Mouse (Mus musculus) left cerebral cortex, postnatal 10 days (tissue): ENCODE measurements around the gene Dnajc28. TPM values are rescaled to one million over a fixed set of nuclear protein-coding genes. Genes with fewer than 3 reads are reported as not detected.

Experiments used
- DNase-seq, 2 experiments: peaks; one replicate each; pipeline ENCODE4 v3.0.0; 2021 to 2022; ENCODE audit warnings: low spot score in 2 of 2, mixed read lengths in 1 of 2; ENCODE audit errors: extremely low spot score in 1 of 2
- intact Hi-C: fragments of 180-260 bp; cut with DNase I; formaldehyde crosslinking; loops from one replicate; pipeline ENCODE4 v1.15.1; 2025
- total RNA-seq, 2 experiments: library from RNA; stranded (reverse); gene quantifications; 2 replicates each; pipeline ENCODE4 v1.2.3; 2021

The Dnajc28 gene
- total RNA-seq, 2 experiments from 2014 or later, result 3.4 to 4.7 TPM

DNA sequence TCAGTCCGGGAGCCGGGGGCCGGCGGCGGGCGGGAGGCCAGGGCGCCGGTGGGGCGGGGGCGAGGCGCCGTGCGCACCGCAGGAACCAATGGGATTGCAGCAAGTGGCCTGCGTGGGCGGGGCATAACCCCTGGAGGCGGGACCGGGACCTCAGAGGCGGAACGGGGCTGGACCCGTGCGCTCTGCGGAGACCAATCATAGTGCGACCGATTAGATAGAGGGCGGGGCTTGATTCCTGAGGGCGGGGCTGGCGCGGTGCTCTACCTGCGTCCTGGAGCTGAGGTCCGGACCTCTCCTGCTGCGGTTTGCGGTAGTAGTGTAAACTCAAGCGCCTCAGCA is 21.2 kb downstream of the Dnajc28 start, which contains the start of gene Tmem50b:
Gene Tmem50b (minus strand): TSS at position 129 of the 339 bp plus-strand sequence.
- peak; percentile 98 to 99 for DNase-seq
- intact Hi-C loops, result no loop called here

DNA sequence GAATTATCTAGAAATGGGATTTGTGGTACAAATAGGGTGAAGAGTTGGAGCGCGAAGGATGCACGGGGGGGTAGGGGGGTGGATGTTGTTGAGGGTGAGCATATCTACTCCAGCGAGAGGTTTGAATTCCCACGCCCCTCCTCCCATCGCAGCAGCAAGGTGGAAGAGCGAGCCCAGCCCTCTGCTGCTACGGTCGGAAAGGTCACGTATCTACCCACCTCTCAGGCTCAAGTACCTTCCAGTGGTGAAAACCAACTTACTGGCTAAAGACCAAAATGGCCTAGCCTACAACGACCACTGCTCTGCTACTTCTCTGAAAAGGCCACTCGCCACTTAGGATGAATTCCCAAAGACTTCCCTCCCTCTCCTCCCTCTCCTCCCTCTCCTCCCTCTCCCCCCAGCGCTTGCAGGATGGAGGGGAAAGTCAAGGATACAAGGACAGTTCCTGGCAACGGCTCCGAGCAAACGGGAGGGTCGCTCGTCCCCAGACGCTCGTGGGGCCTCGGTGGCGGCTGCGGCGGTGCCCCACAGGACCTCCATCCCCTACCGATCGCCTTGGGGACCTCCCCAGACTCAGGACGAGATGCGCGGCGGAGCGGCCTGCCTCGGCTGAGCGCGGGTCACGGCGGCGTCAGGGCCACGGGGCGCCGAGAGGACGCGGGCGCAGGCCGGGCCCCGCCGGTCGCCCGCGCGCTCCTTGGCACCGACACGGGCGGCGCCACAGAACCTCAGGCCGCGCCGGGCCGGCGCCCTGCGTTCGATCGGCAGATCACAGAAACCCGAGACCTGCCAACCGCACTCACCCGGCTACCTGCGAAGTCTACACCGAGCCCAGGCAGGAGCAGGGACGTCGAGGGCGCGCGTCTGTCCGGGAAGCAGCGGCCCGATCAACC is 21.8 kb downstream of the Dnajc28 start:
- no peak for DNase-seq
- intact Hi-C loops, result no loop called here

DNA sequence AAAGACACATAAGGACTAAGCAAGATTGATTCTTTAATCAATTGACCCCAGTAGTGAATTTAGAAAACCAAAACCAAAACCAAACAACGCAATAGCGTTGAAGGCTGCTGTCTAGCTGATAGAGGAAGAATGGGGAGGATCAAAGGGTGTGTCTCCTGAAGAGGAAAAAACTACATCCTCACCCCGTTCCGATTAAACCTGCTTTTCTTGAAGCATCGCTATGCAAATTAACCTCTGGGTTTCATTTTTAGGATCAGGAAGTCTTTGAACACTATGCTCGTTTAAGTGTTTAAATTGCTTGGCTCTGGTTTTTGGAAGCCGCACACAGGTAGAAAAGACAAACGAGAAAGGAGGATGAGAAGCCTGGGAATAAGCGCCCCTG is 22.4 kb downstream of the Dnajc28 start:
- intact Hi-C loops, result no loop called here

DNA sequence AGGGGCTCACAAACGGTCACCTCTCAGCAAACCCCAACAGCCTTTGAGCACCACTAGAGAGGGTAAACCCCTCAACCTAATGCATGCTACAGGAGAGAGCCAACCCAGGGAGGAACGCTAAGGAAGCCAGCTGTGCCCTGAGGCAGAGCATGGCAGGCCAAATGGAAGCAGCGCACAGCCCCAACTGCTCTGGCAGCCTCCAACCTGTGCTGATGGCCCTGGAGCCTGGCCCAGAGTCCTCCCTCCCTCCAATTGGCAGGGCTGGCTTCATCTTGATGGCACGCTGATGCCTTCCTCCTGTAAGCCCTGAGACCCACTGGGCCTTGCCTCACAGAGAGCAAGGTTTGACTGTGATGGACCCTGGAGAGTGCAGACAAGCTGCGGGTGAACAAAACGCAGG is 23.8 kb downstream of the Dnajc28 start:
- intact Hi-C loops, result no loop called here
- peak in 1 of 2 experiments; percentile 40 for DNase-seq

More for the DNA sequence above, 22.4 kb downstream of the Dnajc28 start:
- no peak for DNase-seq

DNA sequence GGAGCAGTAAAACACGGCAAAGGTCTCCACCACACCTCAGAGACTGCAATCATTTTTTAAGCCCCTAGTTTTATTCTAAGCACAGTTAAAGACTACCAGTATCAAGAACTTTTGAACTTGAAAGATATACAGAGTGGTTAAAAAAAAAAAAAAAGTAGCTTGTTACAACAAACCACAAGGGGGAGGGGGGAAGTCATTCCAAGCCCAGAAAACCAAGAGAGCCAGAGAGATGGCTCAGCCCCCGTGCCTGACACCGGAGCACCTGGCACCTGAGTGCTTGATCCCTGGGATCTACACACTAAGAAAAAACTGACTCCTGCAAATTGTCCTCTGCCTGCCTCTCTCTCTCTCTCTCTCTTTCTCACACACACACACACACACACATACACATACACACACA is 25.6 kb downstream of the Dnajc28 start:
- intact Hi-C loops, result no loop called here
- DNase-seq, result no peak

DNA sequence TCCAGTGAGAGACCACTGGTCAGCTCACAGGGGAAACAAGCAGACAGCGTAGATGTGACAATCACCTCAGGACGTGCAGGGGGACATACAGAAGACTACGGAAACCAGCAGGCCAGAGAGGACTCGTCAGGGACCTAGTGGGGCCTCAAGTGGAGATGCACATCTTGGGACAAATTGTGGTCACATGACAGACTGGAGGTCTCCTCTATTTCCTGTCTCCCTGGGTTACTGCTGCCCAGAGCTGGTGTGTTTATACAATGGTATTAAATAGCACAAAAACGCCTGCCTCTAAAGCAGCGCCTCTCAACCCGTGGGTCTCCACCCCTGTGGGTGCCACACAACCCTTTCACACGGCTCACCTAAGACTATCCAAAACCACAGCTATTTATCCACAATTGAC is 26.7 kb downstream of the Dnajc28 start:
- intact Hi-C loops, result no loop called here
- no peak for DNase-seq

DNA sequence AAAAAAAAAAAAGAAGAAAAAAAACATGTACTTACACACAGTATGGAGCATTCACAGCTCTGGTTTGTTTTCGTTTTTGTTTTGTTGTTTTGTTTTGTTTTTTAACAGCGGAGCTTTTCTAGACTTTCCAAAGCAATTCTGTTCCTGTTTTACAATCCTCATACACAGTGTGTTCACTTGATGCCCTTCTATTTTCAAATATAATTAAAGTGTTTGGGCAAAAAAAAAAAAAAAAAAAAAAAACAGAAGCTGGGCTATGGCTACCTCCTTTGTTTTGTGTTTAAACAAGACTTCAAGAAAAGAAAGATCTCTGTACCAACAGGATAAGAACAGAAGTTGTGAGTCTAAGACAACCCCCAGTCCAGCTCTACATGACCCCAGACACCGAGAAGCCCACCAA is 30.1 kb downstream of the Dnajc28 start:
- intact Hi-C loops, result no loop called here
- DNase-seq, result no peak

DNA sequence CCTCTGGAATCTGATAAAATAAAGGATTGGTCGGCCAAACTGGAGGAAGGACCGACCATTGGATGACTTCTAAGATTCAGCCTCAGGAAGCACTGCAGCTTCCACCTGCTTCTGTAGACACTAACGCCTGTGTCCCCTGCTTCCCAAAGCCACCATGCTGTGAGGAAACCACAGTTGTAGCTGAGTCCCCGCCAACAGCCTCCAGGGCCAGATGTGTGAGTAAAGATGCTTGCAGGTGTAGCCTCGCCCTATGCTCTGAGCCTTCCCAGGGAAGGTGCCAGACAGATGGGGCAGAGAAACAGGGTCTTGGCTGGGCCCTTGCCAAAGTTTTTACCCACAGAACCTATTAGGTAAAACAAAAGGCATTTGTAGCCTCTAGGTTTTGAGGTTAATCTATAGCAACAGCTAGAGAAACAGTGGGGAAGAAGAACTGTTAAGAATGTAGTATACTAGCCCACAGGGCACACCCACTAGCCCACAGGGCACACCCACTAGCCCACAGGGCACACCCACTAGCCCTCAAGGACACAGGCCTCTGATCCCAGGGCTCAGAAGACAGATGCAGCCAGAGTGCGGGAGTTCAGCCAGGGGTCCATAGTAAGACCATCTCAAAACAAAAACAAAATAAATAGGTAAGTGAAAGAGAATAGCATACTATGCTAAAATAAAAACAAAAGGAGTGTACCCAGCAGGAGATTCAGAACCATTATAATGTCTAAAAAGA is 30.9 kb downstream of the Dnajc28 start:
- DNase-seq, result no peak
- intact Hi-C loops, result no loop called here

DNA sequence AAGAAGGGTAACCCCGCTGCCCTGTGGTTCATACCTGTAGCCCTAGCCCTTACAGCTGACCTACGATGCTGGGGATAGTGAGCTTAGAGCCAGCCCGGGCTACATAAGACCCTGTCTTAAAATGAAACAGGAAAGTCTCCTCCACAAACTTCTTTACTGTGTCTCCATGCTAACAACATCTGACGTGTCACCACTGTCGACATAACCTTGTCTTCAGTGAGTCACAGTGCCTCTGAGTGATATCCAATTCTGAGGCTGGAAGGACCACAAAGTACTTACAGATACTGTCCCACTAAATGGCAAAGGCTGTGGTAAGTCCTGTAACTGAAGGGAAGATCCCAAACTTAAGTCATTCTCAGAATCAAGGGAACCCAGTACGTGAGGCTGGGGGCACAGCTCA is 32.6 kb downstream of the Dnajc28 start:
- DNase-seq, result no peak
- intact Hi-C loops, result no loop called here

DNA sequence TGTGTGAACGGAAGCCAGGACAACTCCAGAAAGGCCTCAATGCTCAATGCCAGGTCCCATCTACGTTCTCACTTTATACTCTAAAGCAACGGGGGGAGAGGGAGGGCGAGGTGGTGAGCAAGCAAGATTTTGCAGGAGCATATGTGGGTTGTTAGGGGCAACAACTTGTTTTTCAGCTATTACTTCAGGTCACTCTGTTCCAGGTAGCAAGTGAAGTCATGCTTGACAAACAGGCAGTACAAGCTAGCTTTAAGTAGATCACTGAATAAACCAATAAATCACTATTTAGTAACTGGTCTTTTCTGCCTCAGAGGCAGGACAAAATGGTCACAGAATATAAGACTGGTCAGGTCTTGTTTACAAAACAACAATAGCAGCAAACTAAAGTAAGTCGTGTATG is 33.2 kb downstream of the Dnajc28 start:
- intact Hi-C loops, result no loop called here

DNA sequence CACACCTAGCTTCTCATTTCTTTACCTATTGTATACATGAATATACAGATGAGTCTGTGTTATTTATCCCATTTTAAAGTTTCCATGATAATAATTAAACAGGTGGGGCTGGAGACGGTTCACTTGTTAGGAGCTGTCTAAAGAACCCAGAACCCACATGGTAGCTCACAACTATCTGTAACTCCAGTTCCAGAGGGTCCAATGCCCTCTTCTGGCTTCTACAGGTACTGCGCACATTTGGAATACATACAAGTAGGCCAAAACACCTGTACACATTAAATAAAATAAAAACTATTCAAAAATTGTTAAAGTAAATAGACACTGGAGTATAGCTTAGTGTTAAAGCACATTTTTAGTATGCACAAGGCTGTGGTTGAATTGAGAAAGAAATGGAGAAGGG is 36.5 kb downstream of the Dnajc28 start:
- intact Hi-C loops, result no loop called here
- no peak for DNase-seq

More for the DNA sequence above, 33.2 kb downstream of the Dnajc28 start:
- no peak for DNase-seq

DNA sequence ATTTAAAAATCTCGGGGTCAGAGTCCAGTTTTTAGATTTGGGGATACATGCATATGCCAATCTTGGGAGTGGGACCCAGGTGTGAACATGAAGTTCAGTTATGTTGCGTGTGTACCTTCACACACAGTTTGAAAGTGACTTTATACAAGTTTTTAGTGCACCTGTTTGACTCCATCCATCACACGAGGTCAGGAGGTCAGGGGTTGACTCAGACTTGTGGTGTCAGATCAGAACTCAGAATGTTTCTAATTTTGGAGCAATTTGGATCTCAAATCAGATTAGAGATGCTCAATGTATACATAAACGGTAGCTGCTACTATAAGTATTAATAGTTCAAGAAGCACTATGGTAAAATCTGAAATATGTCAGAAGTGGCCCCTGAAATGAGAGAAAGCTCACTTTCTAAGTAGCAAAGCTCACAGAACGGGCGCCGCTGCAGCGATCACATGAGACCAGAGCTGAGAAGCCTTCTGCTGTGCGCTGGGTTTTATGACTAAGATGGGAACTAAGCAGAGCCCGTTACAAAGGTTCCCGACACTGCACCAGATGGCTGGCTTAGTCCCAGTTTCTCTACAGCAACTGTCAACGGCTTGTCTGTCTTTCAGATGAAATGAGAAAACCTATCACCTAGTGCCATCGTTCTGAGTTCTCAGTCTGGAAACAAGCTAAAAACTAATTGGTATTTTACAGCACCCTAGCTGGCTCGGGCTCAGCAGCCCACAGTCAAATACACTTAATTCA is 39.7 kb downstream of the Dnajc28 start:
- DNase-seq, result peak in 1 of 2 experiments; percentile 20
- intact Hi-C loops, result loop anchor here (10.0 kb wide), 1 partner anchor 64 kb away; no protein-coding TSS in a partner anchor

DNA sequence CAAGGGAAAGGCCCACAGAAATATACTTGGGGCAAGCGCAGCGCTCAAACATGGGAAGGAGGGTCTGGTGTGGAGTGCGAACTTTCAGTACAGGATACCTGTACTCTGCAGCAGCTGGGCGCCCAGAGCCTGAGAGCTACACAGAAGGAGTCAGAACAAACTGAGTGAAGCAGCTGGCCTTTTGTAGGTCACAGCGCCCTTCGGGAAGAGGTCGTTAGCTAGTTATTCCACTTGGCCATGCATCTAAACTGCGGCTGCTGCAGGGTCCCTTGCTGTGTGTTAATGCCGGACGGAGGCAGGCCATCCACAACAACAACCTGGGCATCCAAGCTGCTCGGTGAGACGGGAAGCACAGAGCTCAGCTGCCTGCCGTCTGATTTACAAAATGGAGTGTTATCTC is 43.7 kb downstream of the Dnajc28 start:
- DNase-seq, result no peak
- intact Hi-C loops, result loop anchor here (10.0 kb wide), 1 partner anchor 60 kb away; no protein-coding TSS in a partner anchor

DNA sequence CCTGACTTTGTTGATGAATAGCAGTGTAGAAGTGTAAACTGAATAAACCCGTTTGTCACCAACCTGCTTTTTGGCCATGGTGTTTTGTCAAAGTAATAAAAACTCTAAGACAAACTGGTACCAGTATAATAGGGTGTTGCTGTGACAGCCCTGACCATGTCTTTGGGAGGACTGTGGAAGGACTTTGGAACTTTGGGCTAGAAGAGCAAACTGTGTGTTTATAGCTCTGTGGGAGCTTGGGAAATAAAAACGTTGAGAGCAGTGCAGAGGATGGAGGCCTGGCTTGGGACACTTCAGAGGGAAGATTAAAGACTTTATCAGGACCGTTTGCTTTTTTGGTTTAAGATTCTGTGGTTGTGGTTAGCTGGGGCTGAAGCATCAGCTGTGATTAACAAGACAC is 47.7 kb downstream of the Dnajc28 start:
- intact Hi-C loops, result loop anchor here (10.0 kb wide), 1 partner anchor 56 kb away; no protein-coding TSS in a partner anchor
- DNase-seq, result no peak

DNA sequence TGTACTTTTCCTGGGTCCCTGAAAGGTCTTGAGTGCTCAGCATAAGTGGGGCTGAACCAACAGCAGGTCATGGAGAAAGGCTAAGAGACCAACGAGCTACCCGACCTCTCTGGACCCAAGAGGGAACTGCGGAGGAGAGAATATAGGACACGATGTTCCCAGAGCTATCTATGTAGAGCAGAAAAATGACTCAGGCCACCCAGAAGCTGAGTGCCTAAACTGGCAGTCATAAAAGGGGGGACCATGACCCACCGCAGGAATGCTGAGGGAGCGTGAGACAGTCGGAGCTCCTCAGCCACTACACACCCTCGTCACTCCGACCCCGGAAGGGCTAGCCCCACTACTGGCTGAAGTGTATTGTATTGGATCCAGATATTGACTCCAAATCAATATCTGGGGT is 49.9 kb downstream of the Dnajc28 start:
- intact Hi-C loops, result no loop called here
- no peak for DNase-seq

DNA sequence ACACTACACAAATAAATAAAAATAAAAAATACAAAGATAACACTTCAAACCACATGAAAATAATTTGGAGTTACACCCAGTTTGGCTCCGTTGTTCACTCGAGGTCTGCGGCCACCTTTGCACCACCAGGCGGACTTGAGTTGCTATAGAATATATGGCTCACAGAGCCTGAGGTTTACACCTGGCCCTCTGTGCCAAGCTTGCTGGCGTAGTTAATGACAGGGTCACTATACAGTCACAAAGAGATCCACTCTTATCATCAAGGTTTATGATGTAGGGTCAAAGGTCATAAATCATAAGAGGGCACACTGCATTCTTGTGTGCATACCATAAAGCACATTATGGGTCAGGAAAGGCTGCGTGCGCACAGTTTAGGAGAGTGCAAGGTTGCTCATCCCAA is 52.8 kb downstream of the Dnajc28 start:
- DNase-seq, result no peak
- intact Hi-C loops, result no loop called here

DNA sequence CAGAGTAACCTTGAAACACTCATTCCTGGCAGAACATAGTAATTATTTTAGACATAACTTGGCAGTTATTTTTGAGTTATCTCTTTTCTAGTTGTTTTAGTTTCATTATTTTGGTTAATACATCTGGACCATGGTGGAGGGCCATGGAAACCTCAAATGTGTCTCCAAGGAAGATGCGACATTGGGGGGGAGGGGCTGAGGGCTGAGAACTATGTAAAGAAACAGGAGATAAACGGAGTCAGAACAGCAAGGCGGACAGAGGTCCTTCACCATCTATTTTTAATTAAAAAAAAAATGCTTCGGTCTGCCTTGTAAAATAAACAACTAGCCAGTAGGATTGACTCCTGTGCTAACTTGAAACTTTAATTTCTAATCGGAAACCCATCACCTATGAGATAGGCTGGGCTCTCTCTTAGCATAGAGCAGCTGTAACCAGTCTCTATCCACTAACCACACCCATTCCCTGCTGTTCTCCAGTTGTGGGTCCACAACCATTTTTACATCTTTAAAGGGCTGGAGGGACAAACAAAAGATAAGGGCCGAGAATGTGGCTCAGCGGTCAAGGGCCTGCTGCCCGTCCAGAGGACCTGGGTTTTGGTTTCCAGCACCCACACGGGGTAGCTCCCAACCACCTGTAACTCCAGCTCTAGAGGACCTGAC is 53.4 kb downstream of the Dnajc28 start:
- no peak for DNase-seq
- intact Hi-C loops, result no loop called here

DNA sequence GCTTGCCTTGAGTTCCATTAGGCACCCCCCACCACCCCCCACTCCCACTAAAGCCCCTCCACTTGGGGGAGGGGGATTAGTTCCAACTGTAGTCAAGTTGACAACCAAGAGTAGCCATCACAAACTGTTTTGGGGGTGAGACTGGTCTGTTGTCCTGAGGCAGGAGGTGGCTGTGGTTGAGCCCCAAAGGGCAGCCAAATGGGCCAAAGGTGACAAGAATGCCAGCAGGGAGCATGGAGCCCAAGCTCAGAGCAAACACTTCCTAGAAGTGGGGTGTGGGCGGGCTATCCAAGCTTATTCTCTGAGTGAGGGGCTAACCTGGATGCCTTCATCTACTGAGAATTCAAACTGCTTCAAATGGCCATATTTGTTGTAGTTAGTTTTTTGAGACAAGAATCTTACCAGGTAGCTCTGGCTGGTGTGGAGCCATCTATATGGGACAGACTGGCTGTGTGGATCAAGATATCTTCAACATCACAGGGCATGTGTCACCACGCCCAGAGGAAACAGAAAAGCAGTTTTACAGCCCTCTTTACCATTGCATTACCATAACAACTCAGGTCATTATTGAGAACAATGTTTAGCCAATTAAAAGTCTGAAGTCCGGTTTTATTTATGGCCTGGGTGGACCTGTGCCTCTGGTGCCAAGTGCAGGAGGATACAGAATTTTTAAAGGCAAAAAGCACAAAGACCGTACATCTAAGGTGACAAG is 54.1 kb downstream of the Dnajc28 start:
- intact Hi-C loops, result no loop called here
- no peak for DNase-seq
